Mouse (Mus musculus): ENCODE results near the gene Fdx1l.

- TF ChIP-seq POLR2A (IDR thresholded peaks at IDR 0.05; ENCODE audit: borderline replicate concordance, insufficient read depth, low read length) (no peak), CTCF (IDR thresholded peaks at IDR 0.05; ENCODE audit: borderline replicate concordance, insufficient read depth, low read depth, low read length) (no peak)
Observed at GRCm38 (mm10) chr9:21043563-21043962, 29.9 kb downstream of the Fdx1l start.
